Mouse (Mus musculus) bone marrow macrophage, adult 2 months (primary cell): ENCODE data around the gene Son. TPM values are rescaled to one million over a fixed set of nuclear protein-coding genes. Genes with fewer than 3 reads are reported as not detected.

ENCODE experiments used
- H3K27ac ChIP-seq: 2 replicates; pipeline ENCODE4 v1.5.1; 2012; ENCODE audit warnings: low read depth, low read length; ENCODE audit not compliant: insufficient read depth
- H3K4me1 ChIP-seq: 2 replicates; pipeline ENCODE4 v1.6.1; 2012; ENCODE audit warnings: low read length; ENCODE audit not compliant: control insufficient read depth, insufficient read depth
- H3K4me3 ChIP-seq: 2 replicates; pipeline ENCODE4 v1.5.1; 2012; ENCODE audit warnings: mild to moderate bottlenecking, low read length, moderate library complexity; ENCODE audit not compliant: insufficient read depth
- CTCF ChIP-seq: IDR thresholded peaks from 2 replicates; pipeline ENCODE4 v1.5.1; 2012; ENCODE audit warnings: low read depth, mild to moderate bottlenecking, low read length, moderate library complexity
- POLR2A ChIP-seq: IDR thresholded peaks from 2 replicates; pipeline ENCODE4 v1.6.1; 2012; ENCODE audit warnings: mild to moderate bottlenecking, low read depth, low read length, borderline replicate concordance
- polyA plus RNA-seq: library from polyadenylated mRNA; stranded (reverse); fragments of >200 nt; gene quantifications from 2 replicates; pipeline ENCODE4 v1.2.4, GENCODE M21; 2012; ENCODE audit not compliant: missing spikeins, insufficient read depth, insufficient read length

The Son gene
- polyA plus RNA-seq, 1 experiment = 237 TPM

DNA sequence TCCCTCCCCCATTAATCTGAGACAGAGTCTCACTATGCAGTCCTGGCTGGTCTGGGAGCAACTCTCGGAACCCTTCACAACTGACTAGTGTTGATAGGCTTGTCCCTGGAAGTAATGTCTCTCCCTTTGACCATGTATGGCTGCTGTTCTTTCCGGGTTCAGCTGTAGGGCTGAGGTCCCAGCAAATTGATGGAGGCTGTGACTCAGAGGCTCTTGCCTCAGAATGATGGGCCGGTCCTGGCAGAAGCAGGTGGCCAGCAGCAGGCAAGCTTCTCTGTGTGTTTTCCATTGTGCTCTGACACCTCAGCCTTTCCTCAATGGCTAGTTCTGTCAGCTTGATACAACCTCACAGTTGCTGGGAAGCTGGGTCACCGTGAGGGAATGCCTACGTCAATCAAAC lies 34.8 kb upstream of the Son start:
- no peak for TF ChIP-seq CTCF
- Histone ChIP-seq H3K4me3 (no peak overlapping the region), H3K27ac (no peak overlapping the region), H3K4me1 (peaks cover 25% of the 10 kb centered on the region)

DNA sequence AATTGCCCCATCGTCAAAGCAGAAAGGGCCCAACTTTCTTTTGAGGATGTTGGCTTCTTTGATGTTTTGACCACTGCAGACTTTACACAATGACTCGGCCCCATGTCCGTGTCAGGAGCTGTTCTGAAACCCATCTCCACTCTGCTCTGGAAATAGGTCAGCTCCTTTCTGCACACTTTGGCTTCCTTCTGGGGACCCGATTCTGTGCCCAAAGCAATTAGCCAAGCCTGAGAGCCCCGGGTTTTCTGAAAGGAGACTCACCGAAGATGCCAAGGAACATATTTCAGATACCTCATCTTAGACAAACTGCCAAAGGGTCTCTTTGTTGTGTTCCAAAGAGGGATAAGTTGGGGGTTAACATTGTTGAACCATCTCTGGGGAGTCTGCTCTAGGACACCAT lies 32.8 kb upstream of the Son start:
- Histone ChIP-seq H3K4me1 (peaks cover 24% of the 10 kb centered on the region), H3K4me3 (no peak overlapping the region), H3K27ac (no peak overlapping the region)
- TF ChIP-seq CTCF (no peak), POLR2A (no peak)

DNA sequence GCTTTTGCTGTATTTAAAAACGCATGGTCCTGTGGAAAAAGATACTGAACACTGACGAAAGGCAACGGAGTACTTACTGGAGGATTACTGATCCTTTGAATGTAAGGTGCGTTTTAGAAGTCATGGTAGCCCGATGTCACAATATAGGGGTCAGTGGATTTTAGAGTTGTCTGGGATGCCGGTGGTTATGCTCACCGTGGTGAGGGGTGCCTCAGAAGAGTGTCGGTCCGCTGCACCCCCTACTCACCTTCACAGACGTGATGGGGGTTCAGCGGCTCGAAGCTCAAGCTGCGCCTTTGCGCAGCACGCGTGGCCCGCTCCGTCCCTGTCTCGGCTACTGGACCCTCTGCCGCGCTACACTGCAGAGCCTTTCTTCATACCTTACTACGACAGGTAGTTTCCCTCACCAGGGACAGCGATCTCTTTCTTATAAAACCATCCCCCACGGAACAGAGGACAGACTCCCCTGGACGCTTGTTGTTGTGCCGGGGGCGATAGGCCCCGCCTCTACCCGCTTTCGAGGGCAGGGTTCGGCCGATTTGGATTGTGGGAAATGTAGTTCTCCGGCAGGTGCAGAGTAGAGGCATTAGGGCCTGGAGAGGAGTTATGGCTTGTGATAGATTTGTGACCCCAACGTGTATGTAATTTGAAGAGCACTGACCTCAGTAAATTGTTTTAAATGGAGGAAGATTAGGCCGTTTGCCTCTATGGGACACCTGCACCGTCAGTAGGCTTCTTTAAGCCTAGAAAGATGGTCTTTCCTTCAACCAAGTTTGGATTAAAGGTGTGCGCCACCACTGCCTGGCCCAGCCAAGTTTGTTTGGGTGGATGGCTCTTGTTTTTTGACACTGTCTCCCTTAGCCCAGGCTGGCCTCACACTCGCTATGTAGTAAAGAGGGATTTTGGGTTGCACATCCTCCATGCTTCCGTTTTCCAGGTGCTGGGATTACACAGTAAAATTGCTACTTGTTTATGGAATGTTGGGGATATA lies 28.5 kb upstream of the Son start, which contains the start of gene Dnajc28:
Gene Dnajc28 (minus strand): TSS at position 516 of the 991 bp plus-strand sequence.
- Histone ChIP-seq H3K4me3 (peak within 1 kb of the TSS; percentile 85), H3K27ac (no peak within 1 kb of the TSS), H3K4me1 (peaks cover 15% of the 10 kb centered on the region)
- no peak for TF ChIP-seq POLR2A
- TF ChIP-seq CTCF = no peak

DNA sequence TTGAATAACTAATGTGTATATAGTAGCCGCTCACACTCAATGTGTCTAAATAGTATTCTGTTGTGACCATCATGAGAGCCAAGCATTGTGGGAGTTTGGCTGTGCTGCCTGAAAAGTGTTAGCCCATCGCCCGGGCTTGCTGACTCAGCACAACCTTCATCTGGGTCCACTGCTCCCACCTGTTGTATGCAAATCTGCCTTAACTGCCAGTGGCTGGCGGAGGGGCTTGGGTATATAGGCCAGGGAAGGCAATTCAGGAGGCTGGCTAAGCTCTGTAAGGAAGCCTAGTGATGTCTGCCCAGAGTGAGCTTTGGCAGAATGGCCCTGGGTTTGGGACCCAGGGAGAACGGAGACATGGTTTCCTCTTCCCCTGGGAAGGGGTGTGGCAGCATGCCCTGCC lies 27.1 kb upstream of the Son start:
- no peak for TF ChIP-seq CTCF
- Histone ChIP-seq H3K4me3 (no peak overlapping the region), H3K27ac (no peak overlapping the region), H3K4me1 (peaks cover 11% of the 10 kb centered on the region)

DNA sequence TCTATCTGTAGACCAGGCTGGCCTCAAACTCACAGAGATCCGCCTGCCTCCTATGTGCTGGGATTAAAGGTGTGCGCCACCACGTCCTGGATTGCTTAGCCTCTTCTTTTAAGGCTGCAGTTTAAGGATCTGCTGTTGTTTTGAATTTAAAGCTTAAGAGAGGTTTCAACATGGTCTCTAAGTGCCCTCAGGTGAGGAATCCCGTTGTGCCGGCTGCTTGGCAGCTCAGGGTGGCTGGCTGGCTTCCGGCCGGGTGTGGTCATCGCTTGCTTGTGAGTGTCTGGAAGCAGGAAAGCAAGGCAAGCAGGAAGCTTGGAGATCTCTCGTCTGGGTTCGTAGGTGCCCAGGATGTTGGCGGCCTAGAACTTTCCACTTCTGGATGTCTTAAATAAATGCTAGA lies 26.3 kb upstream of the Son start:
- no peak for TF ChIP-seq CTCF
- TF ChIP-seq POLR2A = no peak

DNA sequence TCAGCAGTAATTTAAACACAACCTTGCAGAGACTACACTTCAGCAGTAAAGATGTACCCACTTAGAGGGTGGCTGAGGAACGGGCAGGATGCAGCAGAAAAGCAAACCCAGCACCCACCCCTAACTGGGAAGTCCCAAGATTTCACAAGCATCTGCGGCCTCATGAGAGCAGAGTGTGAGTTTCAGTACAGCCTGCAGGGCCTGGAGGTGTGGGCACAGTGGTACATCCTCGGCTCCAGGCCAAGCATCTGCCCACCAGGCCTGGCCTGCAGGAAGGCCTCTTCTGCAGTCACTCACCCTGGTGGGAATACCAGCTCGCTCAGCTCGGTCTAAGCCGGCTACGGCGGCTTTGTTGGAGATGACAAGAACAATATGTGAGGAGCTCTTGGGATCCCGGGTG lies 24.2 kb upstream of the Son start:
- no peak overlapping the region for H3K27ac ChIP-seq
- no peak overlapping the region for H3K4me3 ChIP-seq
- TF ChIP-seq CTCF = no peak
- no peak for TF ChIP-seq POLR2A
- peaks cover 11% of the 10 kb centered on the region for H3K4me1 ChIP-seq

More for the DNA sequence above, 26.3 kb upstream of the Son start:
- Histone ChIP-seq H3K27ac (no peak overlapping the region), H3K4me1 (peaks cover 11% of the 10 kb centered on the region), H3K4me3 (no peak overlapping the region)

DNA sequence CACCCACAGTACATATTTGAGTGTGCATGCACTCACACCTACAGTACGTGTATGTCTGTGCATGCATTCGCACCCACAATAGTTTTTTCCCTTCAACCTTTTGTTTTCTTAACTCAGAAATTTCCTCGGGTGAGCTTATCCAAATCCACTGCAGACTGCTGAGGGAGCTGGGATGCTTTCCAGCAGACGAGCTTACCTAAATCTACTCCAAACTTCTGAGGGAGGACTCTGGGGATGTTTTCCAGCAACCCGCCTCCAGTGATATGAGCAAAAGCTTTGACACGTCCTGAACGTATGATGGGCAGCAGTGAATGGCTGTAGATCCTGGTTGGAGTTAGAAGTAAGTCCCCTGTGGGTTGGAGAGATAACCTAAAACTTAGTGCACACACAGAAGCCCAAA lies 19.5 kb upstream of the Son start:
- Histone ChIP-seq H3K4me1 (peaks cover 22% of the 10 kb centered on the region), H3K4me3 (no peak overlapping the region), H3K27ac (no peak overlapping the region)
- TF ChIP-seq POLR2A (no peak), CTCF (no peak)

DNA sequence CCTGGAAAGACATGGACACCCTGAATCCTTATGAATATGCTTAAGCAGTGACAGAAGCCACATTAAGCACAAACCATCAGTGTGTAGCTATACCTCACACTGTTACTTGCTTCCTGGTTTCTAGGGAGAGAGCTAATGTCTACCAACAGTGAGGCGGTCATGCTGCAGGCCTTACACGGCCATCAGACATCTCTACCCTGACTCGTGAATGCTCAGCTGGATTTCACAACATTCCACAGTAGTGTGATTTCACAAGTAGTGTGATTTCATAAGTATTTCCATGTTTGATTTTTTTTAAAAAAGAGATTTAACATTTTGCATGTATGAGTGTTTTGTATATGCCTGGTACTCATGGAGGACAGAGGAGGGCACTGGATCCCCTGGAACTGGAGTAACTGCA lies 18.6 kb upstream of the Son start:
- Histone ChIP-seq H3K27ac (no peak overlapping the region), H3K4me1 (peaks cover 17% of the 10 kb centered on the region), H3K4me3 (no peak overlapping the region)
- TF ChIP-seq POLR2A = no peak
- TF ChIP-seq CTCF = no peak

DNA sequence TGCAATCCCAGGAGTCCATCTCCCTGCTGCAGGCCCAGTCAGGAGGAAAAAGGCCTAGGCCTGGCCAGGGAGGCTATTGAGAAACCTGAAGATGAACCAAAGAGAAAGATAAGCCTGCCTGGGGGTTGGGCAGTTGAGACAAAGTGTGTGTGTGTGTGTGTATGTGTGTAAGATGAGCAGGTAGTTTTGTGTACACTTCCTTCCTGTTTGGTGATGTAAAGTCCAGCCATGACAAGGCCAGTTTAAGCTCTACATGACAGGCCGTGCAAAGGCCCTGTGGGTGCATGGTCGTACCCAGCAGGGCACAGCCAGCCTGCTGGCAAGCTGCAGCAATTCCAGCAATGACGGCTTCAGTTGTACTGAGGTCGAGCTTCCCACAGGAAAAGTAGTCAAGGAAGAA lies 17.6 kb upstream of the Son start:
- TF ChIP-seq POLR2A (no peak), CTCF (no peak)
- H3K27ac ChIP-seq = no peak overlapping the region

DNA sequence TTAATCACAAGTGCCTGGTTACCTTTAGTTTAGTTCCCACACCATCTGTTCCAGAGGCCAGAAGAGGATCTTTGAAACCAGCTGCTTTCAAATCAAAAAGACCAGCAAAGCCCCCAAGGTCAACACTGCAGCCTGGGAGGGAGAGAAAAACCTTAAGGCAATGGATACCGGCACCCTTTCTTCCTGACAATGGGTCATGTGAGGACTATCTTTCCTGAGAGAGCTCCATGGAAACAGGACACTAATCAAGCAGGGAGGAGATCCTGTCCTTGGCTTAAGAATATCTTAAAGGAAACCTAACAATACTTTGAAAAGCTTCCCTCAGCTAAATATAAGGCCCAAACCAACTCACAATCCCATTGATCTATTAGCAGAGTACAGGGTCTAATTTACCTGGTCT lies 16.7 kb upstream of the Son start:
- TF ChIP-seq CTCF = no peak
- TF ChIP-seq POLR2A = no peak

More for the DNA sequence above, 17.6 kb upstream of the Son start:
- Histone ChIP-seq H3K4me1 (peaks cover 17% of the 10 kb centered on the region), H3K4me3 (no peak overlapping the region)

More for the DNA sequence above, 16.7 kb upstream of the Son start:
- no peak overlapping the region for H3K27ac ChIP-seq
- H3K4me3 ChIP-seq = no peak overlapping the region
- peaks cover 17% of the 10 kb centered on the region for H3K4me1 ChIP-seq
